Mouse (Mus musculus): Measurements from ENCODE around the gene Gm5108. TPM values are rescaled to one million over a fixed set of nuclear protein-coding genes. Genes with fewer than 3 reads are reported as not detected.

Gm5108 gene
- total and polyA plus RNA-seq, 2 experiments from 2014 or later: not detected

- Histone ChIP-seq H3K9me3 (replicated peaks; ENCODE audit: control insufficient read depth, low read length) (no peaks in the 10 kb centered on the region), H3K4me2 (ENCODE audit: low read depth, low read length) (no peak overlapping the region), H3K36me3 (replicated peaks; ENCODE audit: control insufficient read depth, insufficient read depth, low read length) (no peaks in the 10 kb centered on the region), H3K4me3 (ENCODE audit: low read depth, low read length) (no peak overlapping the region), H3K27me3 (ENCODE audit: control insufficient read depth, insufficient read depth, low read length) (no peaks in the 10 kb centered on the region), H3K27ac (ENCODE audit: low read depth) (no peak overlapping the region), H3K4me1 (ENCODE audit: control insufficient read depth, insufficient read depth) (no peaks in the 10 kb centered on the region), H3K9ac (replicated peaks; ENCODE audit: low read depth, low read length) (no peak overlapping the region)
- no peak for DNase-seq (ENCODE audit: low spot score)
- ATAC-seq (ENCODE audit: insufficient read depth, low read depth): no peak
- 72% methylated on average over 1 of the region's 1 CpGs for WGBS
- TF ChIP-seq CTCF (IDR thresholded peaks at IDR 0.05; ENCODE audit: low read depth): no peak
- no peak for TF ChIP-seq EP300 (IDR thresholded peaks at IDR 0.05; ENCODE audit: low read depth)
Measured at GRCm38 (mm10) chr5:67944074-67944785, 2.8 kb downstream of the Gm5108 start.

- Histone ChIP-seq H3K36me3 (replicated peaks; ENCODE audit: control insufficient read depth, insufficient read depth, low read length) (no peaks in the 10 kb centered on the region), H3K9ac (replicated peaks; ENCODE audit: low read depth, low read length) (no peak within 1 kb of the TSS), H3K9me3 (replicated peaks; ENCODE audit: control insufficient read depth, low read length) (no peaks in the 10 kb centered on the region), H3K27ac (ENCODE audit: low read depth) (no peak within 1 kb of the TSS), H3K27me3 (ENCODE audit: control insufficient read depth, insufficient read depth, low read length) (no peaks in the 10 kb centered on the region), H3K4me1 (ENCODE audit: control insufficient read depth, insufficient read depth) (no peaks in the 10 kb centered on the region), H3K4me3 (ENCODE audit: low read depth, low read length) (no peak within 1 kb of the TSS), H3K4me2 (ENCODE audit: low read depth, low read length) (no peak within 1 kb of the TSS)
- no peak for TF ChIP-seq CTCF (IDR thresholded peaks at IDR 0.05; ENCODE audit: low read depth)
- no peak for TF ChIP-seq EP300 (IDR thresholded peaks at IDR 0.05; ENCODE audit: low read depth)
- no peak for DNase-seq (ENCODE audit: low spot score)
- no peak for ATAC-seq (ENCODE audit: insufficient read depth, low read depth)
- 62% methylated on average over 5 of the region's 5 CpGs for WGBS
Measured at GRCm38 (mm10) chr5:67946321-67946720, 4.9 kb downstream of the Gm5108 start, which contains the start of gene Gm21905. Gm21905 (minus strand) TSS chr5:67946421.

- TF ChIP-seq CTCF (IDR thresholded peaks at IDR 0.05; ENCODE audit: low read depth) (no peak), EP300 (IDR thresholded peaks at IDR 0.05; ENCODE audit: low read depth) (no peak)
- no peak for DNase-seq (ENCODE audit: low spot score)
- H3K9me3 ChIP-seq (replicated peaks; ENCODE audit: control insufficient read depth, low read length): no peaks in the 10 kb centered on the region
- no peak for ATAC-seq (ENCODE audit: insufficient read depth, low read depth)
- H3K9ac ChIP-seq (replicated peaks; ENCODE audit: low read depth, low read length): no peak overlapping the region
- H3K27ac ChIP-seq (ENCODE audit: low read depth): no peak overlapping the region
- H3K36me3 ChIP-seq (replicated peaks; ENCODE audit: control insufficient read depth, insufficient read depth, low read length): no peaks in the 10 kb centered on the region
- H3K4me2 ChIP-seq (ENCODE audit: low read depth, low read length): no peak overlapping the region
- H3K4me1 ChIP-seq (ENCODE audit: control insufficient read depth, insufficient read depth): no peaks in the 10 kb centered on the region
- no peak overlapping the region for H3K4me3 ChIP-seq (ENCODE audit: low read depth, low read length)
- H3K27me3 ChIP-seq (ENCODE audit: control insufficient read depth, insufficient read depth, low read length): no peaks in the 10 kb centered on the region
Measured at GRCm38 (mm10) chr5:67947006-67947405, 5.5 kb downstream of the Gm5108 start.

- H3K9ac ChIP-seq (replicated peaks; ENCODE audit: low read depth, low read length): no peak overlapping the region
- TF ChIP-seq EP300 (IDR thresholded peaks at IDR 0.05; ENCODE audit: low read depth): no peak
- no peak for TF ChIP-seq CTCF (IDR thresholded peaks at IDR 0.05; ENCODE audit: low read depth)
Measured at GRCm38 (mm10) chr5:67948074-67948473, 6.6 kb downstream of the Gm5108 start.

GRCm38 (mm10) chr5:67954097-67954496 is 12.6 kb downstream of the Gm5108 start:
- no peak overlapping the region for H3K9ac ChIP-seq (replicated peaks; ENCODE audit: low read depth, low read length)
- no peaks in the 10 kb centered on the region for H3K27me3 ChIP-seq (ENCODE audit: control insufficient read depth, insufficient read depth, low read length)
- H3K4me3 ChIP-seq (ENCODE audit: low read depth, low read length): no peak overlapping the region
- TF ChIP-seq CTCF (IDR thresholded peaks at IDR 0.05; ENCODE audit: low read depth) (no peak), EP300 (IDR thresholded peaks at IDR 0.05; ENCODE audit: low read depth) (no peak)
- DNase-seq (ENCODE audit: low spot score): no peak
- 59% methylated on average over 4 of the region's 4 CpGs for WGBS
- no peak for ATAC-seq (ENCODE audit: insufficient read depth, low read depth)
- H3K4me2 ChIP-seq (ENCODE audit: low read depth, low read length): no peak overlapping the region
- H3K36me3 ChIP-seq (replicated peaks; ENCODE audit: control insufficient read depth, insufficient read depth, low read length): no peaks in the 10 kb centered on the region
- no peak overlapping the region for H3K27ac ChIP-seq (ENCODE audit: low read depth)
- no peaks in the 10 kb centered on the region for H3K9me3 ChIP-seq (replicated peaks; ENCODE audit: control insufficient read depth, low read length)
- H3K4me1 ChIP-seq (ENCODE audit: control insufficient read depth, insufficient read depth): no peaks in the 10 kb centered on the region

More at GRCm38 (mm10) chr5:67948074-67948473, 6.6 kb downstream of the Gm5108 start:
- no peaks in the 10 kb centered on the region for H3K4me1 ChIP-seq (ENCODE audit: control insufficient read depth, insufficient read depth)
- H3K36me3 ChIP-seq (replicated peaks; ENCODE audit: control insufficient read depth, insufficient read depth, low read length): no peaks in the 10 kb centered on the region
- no peaks in the 10 kb centered on the region for H3K27me3 ChIP-seq (ENCODE audit: control insufficient read depth, insufficient read depth, low read length)
- no peaks in the 10 kb centered on the region for H3K9me3 ChIP-seq (replicated peaks; ENCODE audit: control insufficient read depth, low read length)
- no peak overlapping the region for H3K27ac ChIP-seq (ENCODE audit: low read depth)
- no peak overlapping the region for H3K4me2 ChIP-seq (ENCODE audit: low read depth, low read length)
- WGBS: 84% methylated on average over 5 of the region's 5 CpGs
- ATAC-seq (ENCODE audit: insufficient read depth, low read depth) (no peak), DNase-seq (ENCODE audit: low spot score) (no peak)
- H3K4me3 ChIP-seq (ENCODE audit: low read depth, low read length): no peak overlapping the region

GRCm38 (mm10) chr5:67955486-67955885 is 14.0 kb downstream of the Gm5108 start:
- DNase-seq (ENCODE audit: low spot score): no peak
- Histone ChIP-seq H3K4me3 (ENCODE audit: low read depth, low read length) (no peak overlapping the region), H3K9me3 (replicated peaks; ENCODE audit: control insufficient read depth, low read length) (no peaks in the 10 kb centered on the region), H3K27ac (ENCODE audit: low read depth) (no peak overlapping the region), H3K4me2 (ENCODE audit: low read depth, low read length) (no peak overlapping the region), H3K4me1 (ENCODE audit: control insufficient read depth, insufficient read depth) (no peaks in the 10 kb centered on the region), H3K9ac (replicated peaks; ENCODE audit: low read depth, low read length) (no peak overlapping the region), H3K36me3 (replicated peaks; ENCODE audit: control insufficient read depth, insufficient read depth, low read length) (no peaks in the 10 kb centered on the region), H3K27me3 (ENCODE audit: control insufficient read depth, insufficient read depth, low read length) (no peaks in the 10 kb centered on the region)
- 77% methylated on average over 7 of the region's 7 CpGs for WGBS
- no peak for TF ChIP-seq CTCF (IDR thresholded peaks at IDR 0.05; ENCODE audit: low read depth)
- TF ChIP-seq EP300 (IDR thresholded peaks at IDR 0.05; ENCODE audit: low read depth): no peak
- ATAC-seq (ENCODE audit: insufficient read depth, low read depth): no peak
